Mouse (Mus musculus): Measurements from ENCODE around the gene Lsm5.
A peak's percentile ranks its signal among the peaks of the same experiment; 100 is the strongest.

The Lsm5 gene

DNA sequence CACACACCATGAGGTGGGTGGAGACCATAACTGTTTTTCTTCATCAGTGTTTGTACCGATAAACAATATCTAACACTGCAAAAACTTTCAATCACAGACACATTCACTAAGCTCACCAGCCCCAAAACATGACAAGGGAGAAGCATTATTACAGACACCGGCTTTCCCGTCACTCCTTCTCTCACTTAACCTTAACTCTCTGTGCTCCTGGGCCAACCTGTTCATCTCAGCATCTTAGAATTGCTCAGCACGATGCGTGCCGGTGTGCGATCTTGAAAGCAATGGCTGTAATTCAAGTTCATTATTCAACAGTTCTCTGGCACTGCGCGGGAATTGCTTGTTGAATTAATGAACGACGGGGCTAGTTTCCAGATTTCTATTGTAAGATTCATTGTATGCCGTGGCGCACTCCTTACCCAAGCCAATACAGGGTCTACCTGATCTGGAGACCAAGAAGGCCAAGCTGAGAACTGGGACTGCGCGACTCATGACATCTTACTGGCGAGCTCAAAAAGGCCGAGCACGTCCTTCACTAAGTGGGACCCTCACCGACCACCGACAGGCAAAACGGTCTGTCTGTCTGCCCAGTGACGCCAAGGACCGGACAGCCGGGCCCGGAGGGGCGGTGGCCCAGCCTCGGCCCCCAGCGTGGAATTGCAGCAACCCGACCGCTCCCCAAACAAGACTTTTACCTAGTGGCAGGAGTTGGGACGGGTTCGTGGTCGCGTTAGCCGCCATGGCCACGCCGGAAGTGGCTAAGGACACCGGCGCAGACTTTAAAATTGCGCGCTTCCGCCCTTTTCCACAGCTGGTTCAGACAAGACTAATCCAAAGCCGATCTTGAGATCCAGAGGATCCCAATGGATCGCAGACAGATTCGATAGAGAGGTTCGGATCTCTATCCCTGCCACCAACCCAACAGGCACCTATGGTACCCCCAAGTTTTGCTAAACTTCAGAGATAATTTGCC lies at the start of gene Lsm5:
Lsm5 (minus strand) TSS at position 780 of the 970 bp plus-strand sequence.
- peak; percentile 90 to 91 for DNase-seq (ENCODE audit: low spot score in 2 of 2)

- DNase-seq (ENCODE audit: low spot score in 2 of 2): no peak
These were observed 49.2 kb upstream of the Lsm5 start for GRCm38 (mm10) chr6:56753719-56754118.

- no peak for DNase-seq (ENCODE audit: low spot score in 2 of 2)
These were observed 41.5 kb upstream of the Lsm5 start for GRCm38 (mm10) chr6:56745950-56746543.

DNA sequence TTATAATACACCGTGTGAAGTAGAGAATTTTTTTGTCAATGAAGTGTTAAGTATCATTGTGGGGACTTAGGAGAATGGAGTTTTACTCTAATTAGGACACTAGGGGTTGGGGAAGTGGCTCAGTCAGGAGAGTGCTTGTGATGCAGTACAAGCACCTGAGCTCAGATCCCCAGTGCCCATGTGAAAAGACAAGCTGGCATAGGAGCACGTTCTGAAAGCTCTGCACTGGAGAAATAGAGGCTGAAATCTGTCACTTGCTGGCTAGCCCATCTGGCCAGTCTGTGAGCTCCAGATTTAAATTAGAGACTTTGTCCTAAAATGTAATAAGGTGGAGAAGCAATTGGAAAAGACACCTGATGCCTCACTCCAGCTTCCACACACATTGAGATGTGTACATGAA lies 28.0 kb upstream of the Lsm5 start:
- DNase-seq (ENCODE audit: low spot score in 2 of 2): no peak

GRCm38 (mm10) chr6:56720877-56721276 lies 16.4 kb upstream of the Lsm5 start:
- DNase-seq (ENCODE audit: low spot score in 2 of 2): no peak

DNA sequence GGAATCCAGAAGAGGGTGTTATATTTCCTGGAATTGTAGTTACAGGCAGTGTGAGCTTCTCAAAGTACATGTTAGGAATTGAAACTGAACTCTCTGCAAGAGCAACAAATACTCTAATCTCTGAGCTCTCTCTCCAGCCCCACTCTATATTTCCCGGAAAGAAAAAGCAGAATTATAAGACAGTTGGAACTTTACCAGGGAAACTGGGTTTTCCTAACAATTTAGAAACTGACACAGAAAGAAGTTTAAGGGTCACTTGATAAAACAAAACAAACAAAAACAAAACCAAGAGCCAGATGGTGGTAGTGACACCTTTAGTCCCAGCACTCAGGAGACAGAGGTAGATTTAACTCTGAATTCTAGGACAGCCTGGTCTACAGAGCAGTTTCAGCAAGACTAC lies 14.6 kb upstream of the Lsm5 start:
- DNase-seq (ENCODE audit: low spot score in 2 of 2): no peak

GRCm38 (mm10) chr6:56715270-56715666 lies 10.8 kb upstream of the Lsm5 start:
- no peak for DNase-seq (ENCODE audit: low spot score in 2 of 2)

DNA sequence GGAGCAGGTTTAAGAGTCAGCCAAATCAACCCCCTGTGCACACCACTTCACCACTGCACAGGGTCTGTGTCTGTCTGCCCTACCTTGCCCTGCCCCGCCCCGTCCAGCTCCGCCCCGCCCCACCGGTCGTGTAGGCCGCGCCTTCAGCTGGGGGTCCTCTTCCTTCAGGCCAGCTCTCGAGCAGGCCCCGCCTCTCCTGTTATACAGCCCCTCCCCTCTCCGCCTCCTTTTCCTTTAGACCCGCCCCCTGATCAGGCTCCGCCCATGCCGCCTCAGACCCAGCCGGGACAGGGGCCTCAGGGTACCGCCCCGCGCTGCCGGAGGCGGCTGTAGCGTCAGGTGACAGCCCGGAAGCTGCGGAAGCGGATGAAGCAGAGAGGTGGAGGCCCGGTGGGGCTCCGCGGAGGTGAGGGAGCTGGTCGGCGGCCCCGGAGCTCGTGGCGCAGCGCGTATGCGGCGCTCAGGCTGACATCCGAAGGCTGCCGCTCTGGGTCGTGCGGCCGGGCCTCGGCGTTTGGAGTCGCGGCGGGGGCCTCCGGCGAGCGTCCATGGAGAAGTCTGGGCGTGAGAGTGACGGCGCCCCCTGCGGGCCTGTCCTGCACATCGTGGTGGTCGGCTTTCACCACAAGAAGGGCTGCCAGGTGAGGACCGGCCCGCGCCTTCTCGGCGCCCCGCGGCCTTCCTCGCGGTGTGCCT lies 10.2 kb upstream of the Lsm5 start, which contains the start of gene Avl9:
Avl9 (plus strand) TSS at position 326 of the 696 bp plus-strand sequence.
- peak; percentile 93 to 96 for DNase-seq (ENCODE audit: low spot score in 2 of 2)

DNA sequence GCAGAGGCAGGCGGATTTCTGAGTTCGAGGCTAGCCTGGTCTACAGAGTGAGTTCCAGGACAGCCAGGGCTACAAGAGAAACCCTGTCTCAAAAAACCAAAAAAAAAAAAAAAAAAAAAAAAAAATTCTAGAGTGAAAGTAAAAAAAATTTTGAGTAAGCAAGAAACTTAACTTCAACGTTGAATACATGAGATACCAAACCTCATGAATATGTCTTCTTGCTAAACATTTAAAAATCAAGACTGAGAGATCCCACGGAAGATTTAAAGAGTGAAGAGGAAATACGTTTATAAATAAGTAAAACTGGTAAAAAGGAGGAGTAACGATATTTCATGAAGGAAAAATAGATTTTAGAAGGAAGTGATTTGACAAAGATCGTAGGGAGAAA lies 9.7 kb upstream of the Lsm5 start:
- no peak for DNase-seq (ENCODE audit: low spot score in 2 of 2)

DNA sequence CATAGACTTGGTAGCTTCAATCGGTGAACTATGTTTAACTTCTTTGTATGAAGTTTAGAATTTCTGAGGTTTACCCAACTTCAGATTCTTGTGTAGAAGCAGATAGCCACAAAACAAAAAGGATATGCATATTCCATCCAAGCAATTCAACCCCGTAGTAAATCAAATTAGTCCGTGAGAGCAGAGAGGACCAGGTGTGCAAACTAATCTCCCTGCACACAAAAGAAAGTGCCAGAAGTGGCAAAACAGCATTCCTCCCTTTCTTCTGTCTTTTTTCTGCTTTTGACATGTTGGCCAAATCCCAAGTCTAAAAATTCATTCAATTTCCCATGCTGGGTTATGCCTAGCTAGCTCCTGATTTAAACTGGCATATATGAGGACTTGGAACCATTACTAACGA lies 12.1 kb downstream of the Lsm5 start:
- DNase-seq (ENCODE audit: low spot score in 2 of 2): no peak

DNA sequence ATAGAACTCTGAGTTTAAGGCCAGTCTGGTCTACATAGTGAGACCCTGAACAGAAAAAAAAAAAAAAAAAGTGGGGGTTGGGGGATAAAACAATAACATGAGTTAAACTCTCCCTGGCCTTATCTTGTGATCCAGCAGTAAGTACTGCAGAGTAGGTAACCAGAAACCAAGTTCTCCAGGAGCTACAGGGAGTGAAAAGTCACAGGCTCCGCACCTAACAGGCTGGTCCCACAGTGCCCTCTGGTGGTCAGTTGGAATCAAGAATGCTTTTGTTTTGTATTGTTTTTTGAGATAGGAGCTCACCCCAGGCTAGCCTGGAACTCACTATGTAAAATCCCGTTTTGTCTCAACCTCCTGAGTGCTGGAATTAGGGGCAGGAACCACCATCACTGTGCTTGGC lies 13.3 kb downstream of the Lsm5 start:
- DNase-seq (ENCODE audit: low spot score in 2 of 2): peak; percentile 73 to 77

DNA sequence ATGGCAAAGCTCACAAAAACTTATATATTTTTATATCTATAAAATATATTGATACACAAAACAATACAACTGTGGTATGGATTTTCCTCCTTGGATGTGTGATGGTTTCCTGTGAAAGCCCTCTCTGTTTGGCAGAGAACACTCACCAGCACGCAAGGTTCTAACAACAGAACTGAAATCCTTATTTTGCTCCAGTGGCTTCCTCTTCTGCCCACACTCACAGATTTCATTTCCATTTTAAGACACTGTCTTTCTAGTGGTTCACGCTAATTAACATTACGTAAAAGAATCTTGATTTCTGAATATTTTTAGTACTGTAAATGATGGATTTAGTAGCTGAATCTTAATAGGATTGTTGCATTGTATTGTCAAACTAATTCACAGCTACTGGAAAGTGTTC lies 16.3 kb downstream of the Lsm5 start:
- DNase-seq (ENCODE audit: low spot score in 2 of 2): peak in 1 of 2 experiments; percentile 10

GRCm38 (mm10) chr6:56664410-56664809 lies 40.1 kb downstream of the Lsm5 start:
- no peak for DNase-seq (ENCODE audit: low spot score in 2 of 2)

- DNase-seq (ENCODE audit: low spot score in 2 of 2): no peak
These were observed 49.1 kb downstream of the Lsm5 start for GRCm38 (mm10) chr6:56655393-56655792.

GRCm38 (mm10) chr6:56652121-56652592 lies 52.4 kb downstream of the Lsm5 start:
- peak; percentile 3 to 4 for DNase-seq (ENCODE audit: low spot score in 2 of 2)

Measured in right cerebral cortex, adult 2 months (tissue).